Mouse (Mus musculus): ENCODE data around the gene Islr2. TPM values are rescaled to one million over a fixed set of nuclear protein-coding genes. Genes with fewer than 3 reads are reported as not detected.

The Islr2 gene
- total RNA-seq, 4 experiments from 2014 or later: 1.2 to 1.9 (median 1.7) TPM

GRCm38 (mm10) chr9:58150733-58151361 lies 53.3 kb downstream of the Islr2 start:
- DNase-seq: no peak

- DNase-seq: peak; percentile 52
These were observed 55.3 kb downstream of the Islr2 start for GRCm38 (mm10) chr9:58148806-58149205.

Small RNA genes within 50 kb of the gene (microRNA-seq; reads per million reads assigned to microRNA genes)
- 0 reads per million in 2 experiments for gene Mir6385

Other genes starting within 250 kb of the Islr2 start
- 1,000 to 10,000 TPM; 7,138 to 8,839 (median 8,155) TPM for gene Cyp11a1, start 197.9 kb downstream of the Islr2 start, total RNA-seq (2022)
- gene Stra6, start 140.5 kb downstream of the Islr2 start, total RNA-seq (2022): 1 to 10 TPM; 1.0 to 2.6 (median 2.2) TPM
- 1 to 10 TPM in 2 of 4 experiments, under 1 TPM in 1, not detected in 1; 0.49 to 2.4 (median 1.2) TPM for gene Ccdc33, start 85.5 kb downstream of the Islr2 start, total RNA-seq (2022)
- 10 to 100 TPM; 23.6 to 40.9 (median 28.1) TPM for gene Islr, start within 50 bp of the Islr2 start, total RNA-seq (2022)
- gene Pml, start 45.5 kb upstream of the Islr2 start, total RNA-seq (2022): 10 to 100 TPM; 23.4 to 45.6 (median 31.8) TPM
- gene Stoml1, start 48.8 kb upstream of the Islr2 start, total RNA-seq (2022): 10 to 100 TPM; 19.9 to 32.9 (median 28.3) TPM
- 10 to 100 TPM; 20.4 to 28.6 (median 23.0) TPM for gene Loxl1, start 108.9 kb upstream of the Islr2 start, total RNA-seq (2022)
- gene Tbc1d21, start 166.1 kb upstream of the Islr2 start, total RNA-seq (2022): not detected

All from adrenal gland, adult 8-10 months (tissue).